Mouse (Mus musculus) ovary, postnatal 36 days (tissue): Measurements from ENCODE around the gene Mybpc2.

ENCODE experiments used
- DNase-seq: peaks from one replicate; pipeline ENCODE4 v3.0.0; 2022; ENCODE audit warnings: low spot score, mixed read lengths

Mybpc2 gene

DNA sequence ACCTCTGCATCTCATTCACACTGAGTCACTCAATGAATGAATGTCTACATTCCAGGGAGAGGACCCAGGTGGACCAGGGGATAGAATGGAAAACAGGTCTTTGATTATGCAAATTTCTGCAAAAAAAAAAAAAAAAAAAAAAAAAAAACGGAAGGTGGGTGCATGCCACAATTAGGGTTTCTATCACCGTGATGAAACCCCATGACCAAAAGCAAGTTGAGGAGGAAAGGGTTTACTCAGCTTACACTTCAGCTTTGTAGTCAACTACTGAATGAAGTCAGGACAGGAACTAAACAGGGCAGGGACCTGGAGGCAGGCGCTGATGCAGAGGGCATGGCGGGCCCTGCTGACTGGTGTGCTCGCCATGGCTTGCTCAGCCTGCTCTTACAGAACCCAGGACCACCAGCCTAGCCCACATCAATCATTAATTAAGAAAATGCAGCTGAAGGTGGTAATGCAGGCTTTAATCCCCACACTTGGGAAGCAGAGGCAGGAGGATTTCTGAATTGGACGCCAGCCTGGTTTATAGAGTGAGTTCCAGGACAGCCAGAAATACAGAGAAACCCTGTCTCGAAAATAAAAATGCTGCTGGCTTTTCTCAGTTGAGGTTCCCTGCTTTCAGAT lies 38.8 kb downstream of the Mybpc2 start:
- DNase-seq: no peak

DNA sequence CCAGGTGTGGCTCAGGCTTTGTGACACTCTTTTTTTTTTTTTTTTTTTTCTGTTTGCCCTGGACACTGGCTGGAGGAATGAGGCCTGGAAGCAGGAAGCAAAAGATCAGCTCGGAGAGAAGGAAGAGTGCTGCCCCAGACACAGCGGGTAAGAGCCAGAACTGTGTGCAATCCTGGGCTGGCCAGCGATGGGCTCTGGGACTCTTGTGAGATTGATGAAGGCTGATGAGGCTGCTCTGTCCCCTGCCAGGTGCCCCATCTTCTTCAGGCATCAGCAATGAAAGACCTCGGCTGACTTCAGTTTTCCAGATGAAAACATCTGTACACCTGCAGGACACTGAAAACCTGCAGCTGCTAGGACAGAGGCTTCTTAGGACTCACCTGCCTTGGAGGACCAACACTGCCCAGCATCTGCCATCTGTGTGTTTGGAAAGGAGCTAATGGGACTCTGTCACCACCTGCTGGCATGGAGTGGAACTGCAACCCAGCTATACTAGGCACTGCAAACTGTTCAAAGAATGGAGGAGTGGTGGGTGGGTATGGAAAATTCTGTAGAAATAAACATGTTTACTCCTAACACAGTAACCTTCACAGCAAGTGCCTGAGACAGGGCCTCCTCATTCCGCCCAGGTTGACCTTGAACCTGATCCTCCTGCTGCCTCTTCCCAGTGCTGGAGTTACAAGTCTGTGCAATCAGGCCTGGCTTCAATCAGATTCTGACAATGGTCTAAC lies 39.5 kb downstream of the Mybpc2 start:
- peak; percentile 66 for DNase-seq

DNA sequence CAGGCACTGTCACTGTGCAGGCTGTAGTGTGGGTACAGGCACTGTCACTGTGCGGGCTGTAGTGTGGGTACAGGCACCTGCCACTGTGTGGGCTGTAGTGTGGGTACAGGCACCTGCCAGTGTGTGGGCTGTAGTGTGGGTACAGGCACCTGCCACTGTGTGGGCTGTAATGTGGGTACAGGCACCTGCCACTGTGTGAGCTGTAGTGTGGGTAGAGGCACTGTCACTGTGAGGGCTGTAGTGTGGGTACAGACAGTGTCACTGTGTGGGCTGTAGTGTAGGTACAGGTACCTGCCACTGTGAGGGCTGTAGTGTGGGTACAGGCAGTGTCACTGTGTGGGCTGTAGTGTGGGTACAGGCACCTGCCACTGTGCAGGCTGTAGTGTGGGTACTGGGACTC lies 40.3 kb downstream of the Mybpc2 start:
- no peak for DNase-seq

DNA sequence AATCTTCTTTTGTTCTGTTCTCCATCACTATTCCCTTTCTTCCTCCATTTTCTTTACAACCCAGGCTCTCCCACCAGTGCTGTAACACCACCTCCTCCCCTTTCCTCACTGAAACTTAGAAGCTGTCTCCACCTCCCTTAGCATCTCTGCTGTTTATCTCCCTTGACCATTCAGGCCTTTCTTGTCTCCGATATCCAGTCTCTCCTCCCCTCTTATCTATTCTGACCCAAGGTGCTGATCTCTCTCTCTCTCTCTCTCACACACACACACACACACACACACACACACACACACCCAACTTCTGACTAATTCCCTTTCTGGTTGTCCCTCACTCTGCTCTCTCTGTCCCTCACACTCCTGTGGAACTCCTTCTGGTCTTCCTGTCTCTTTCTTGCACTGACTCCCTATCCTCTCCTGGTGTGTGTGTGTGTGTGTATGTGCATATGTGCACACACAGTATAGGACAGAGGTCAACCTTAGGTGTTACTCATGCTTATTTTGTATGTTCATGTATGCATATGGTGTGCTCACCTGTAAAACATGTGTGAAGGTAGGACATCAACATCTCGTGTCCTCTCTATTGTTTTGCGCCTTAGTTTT lies 41.5 kb downstream of the Mybpc2 start:
- no peak for DNase-seq

DNA sequence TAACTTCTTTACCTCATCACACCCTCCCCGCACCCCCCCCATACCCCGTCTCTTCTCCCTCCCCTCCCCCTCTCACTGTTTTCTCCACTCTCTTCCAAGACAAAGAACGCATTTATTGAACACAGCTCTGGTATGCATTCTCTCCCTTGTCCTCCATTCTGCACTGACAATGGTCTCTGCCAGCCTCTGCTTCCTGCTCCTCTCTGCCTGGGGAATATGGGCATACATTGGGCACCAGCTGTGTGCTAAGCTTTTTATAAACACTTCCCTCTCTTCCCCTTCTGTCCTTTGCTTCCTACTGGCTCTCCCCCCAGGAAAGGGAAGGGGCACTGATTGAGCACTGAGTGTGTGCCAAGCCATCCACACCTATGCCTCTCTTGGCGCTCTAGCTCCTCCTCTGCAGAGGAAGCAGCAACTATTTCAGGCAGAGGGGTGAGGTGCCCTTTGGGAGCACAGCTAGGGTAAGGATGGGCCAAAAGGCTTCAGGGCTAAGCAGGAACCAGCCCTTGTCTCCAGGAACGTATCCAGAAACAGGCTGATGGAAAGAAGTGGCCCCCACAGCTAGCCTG lies 49.3 kb downstream of the Mybpc2 start:
- DNase-seq: no peak

DNA sequence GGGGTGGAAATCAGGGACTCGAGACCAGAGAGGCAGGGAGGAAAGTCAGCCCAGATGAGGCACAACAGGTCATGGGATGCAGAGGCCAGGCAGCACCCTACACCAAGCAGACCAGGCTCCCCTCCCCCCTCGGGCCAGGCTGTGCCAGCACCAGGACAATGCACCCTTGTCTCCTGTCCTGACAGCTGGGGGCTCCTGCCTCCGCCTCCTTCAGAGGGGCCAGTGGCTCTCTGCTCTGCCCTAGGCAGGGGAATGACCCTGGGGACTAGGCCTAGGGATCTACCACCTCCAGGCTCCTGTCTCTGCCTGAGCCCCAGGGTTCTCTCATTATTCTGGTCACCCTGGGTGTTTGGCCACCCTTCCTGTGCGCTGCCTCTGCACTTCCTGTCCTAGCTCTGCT lies 50.0 kb downstream of the Mybpc2 start:
- no peak for DNase-seq

DNA sequence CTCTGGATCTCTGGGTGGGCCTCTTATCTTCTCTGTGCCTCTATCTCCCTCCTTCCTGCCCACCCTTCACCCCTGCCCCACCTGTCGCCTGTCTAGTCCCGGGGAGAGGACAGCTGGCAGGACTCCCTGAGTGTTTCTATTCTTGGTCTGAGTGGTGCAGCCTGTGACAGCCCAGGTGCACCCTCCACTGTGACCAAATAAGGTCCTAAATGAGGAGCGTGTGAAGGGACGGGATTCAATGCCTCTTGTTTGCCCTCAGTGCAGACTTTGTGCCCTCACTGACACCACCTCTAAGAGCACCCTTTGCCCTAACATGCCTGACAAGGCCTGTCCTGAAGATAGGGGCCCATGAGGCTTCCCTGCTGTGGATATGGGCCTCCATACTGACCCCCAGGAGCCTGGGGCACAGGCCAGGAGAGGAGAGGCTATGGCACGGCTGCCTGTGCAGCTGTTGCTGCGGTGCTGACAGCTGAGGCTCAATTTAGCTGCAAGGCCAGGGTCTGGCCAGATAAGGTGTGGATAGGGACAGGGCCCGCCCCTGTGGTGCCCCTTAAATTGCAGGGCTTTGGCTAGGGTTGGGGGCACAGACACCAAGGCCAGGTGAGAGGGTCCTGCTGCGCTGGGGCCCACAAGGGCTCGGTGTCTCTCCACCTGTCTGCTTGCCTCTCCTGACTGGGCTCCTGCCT lies 51.4 kb downstream of the Mybpc2 start:
- DNase-seq: no peak

DNA sequence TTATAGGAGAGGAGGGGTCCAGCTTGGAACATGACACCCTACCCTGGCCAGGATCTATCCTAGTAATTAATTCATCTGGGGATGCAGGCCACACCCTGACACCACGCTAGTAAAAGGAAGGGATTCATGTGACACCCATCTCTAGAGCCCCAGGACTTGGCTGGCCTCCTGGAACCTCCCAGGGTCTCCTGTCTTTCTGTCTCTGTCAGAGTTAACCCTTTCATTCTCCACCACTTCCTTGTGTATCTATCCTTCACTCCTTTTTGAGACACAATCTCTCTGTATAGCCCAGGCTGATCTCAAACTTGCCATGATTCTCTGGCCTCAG lies 51.9 kb downstream of the Mybpc2 start:
- DNase-seq: no peak

DNA sequence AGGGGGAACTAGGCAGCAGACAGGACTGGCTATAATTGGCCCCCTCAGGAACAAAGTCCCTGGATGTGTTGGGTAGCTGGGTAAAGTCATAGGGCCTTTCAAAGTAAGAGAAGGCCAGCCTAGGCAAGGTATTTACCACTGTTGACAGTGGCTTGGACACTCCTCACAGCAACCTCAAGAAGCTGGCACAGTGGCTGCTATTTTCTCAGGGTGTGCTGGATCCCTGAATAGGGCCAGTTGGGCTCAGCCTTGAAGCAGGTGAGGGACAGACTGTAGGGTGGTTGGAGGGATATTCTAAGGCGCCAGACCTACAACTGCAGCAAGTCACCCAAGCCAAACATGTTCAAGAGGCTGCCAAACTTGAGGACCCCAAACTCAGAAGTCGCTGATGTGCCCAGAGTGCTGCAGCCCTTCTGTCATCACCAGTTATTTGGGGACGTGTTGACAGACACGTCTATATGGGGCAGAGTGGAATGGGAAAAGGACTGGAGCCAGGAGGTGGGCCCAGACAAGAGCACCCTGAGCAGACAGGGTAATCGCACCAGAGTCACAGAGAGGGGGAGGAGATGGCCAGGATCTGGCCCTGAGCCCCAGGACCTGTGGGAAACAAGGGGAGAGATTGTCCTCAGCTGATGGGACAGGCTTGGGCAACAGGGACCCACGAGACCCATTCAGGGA lies 52.4 kb downstream of the Mybpc2 start:
- no peak for DNase-seq

DNA sequence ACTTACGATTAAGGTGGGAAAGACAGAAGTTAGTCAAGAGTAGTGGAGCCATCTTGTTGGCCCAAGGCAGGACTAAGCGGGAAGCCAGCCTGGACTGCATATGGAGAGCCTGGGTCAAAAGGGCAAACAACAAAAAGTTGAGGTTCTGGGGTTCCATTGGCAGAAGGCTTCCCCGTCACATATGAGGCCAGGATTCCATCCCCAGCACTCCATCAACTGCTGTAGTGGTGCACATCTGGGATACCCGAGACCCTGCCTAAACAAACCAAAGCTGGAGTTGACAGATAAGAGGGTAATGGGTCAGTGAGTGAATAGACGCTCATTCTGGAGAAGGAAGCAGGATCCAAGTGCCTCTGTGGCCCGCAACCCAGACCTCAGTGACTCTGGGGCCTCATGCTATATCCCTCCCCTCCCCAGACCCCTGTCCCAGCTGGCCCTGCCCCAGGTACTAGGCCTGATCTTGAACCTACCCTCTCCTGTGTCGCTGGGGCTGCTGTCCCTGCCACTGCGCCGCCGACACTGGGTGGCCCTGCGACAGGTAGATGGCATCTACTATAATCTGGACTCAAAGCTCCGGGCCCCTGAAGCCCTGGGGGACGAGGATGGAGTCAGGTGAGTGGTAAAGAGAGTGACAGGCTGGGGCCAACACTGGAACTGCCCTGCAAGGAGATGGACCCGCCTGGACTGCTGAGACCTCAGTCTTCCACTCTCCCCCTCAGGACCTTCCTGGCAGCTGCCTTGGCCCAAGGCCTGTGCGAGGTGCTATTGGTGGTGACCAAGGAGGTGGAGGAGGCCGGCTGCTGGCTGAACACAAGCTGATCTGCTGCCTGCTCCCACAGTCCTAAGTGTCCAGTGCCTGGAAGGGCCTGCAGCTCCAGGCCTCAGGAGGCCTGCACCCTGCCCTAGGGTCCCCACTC lies 53.5 kb downstream of the Mybpc2 start:
- DNase-seq: no peak

DNA sequence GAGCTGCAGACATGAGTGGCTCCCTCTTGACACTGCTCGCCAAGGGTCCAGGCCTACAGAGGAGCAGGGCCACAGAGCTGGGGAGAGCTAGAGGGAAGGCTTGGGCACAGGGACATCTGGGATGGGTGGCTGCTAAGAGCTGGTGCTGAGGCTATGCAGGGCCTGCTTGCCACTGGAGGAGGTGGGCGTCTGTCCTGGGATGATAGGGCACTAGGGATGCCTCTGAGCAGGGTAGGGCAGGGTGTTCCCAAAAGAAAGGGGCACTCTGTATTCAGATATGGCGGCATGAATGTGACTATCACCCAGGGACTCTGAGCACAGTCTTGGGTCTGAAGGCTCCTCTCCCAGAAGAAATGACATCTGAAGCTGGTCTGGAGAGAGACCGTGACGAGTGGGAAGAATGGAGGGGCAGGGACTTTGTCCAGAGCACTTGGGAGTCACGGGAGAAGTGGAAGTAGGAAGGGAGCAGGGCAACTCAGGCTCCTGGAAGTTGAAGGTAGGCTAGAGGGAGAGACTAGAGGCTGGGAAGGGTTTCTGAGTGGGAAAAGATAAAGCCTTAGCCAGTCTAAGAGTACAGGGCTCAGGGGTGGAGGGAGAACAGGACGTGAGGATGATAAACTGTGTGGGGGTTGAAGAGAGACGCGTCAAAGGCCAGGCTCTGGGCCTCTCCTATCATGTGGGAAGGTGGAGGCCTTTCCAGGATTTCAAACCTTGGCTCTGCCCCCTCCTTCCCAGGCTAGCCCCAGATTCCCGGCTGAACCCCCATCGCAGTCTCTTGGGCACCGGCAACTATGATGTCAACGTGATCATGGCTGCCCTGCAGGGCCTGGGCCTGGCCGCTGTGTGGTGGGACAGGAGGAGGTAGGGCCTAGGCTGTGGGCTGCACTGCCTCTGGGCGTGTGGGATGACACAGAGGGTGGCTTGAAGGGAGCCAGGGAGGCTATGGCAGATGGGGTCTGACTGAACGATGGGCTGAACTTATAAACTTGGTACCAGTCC lies 54.5 kb downstream of the Mybpc2 start:
- DNase-seq: no peak

DNA sequence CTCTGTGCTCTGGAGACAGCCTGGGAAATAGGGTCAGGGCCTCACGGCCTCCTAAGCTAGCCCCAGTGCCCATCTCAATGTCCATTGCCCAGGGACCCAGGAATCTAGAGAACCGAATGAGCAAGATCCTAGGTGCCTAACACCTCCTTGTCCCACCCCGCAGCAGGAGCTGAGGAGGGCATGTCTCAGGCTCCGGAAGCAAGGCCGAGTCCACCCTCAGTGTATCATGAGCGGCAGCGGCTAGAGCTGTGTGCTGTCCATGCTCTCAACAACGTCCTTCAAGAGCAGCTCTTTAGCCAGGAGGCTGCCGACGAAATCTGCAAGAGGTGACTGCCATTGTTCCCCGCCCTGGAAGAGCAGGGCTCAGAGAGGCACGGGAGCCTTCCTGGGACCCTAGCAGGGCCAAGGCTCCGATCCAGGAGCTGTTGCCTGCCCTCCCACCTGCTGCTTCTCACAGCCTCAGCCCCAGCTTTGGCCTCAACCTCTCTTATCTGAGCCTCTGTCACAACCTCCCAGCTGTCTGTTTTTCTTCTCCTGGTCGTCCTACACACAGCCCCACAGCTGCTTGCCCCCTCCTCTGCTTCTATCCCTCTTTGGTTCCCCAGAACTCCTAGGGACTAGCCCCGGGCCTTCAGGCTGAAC lies 55.7 kb downstream of the Mybpc2 start:
- DNase-seq: no peak

DNA sequence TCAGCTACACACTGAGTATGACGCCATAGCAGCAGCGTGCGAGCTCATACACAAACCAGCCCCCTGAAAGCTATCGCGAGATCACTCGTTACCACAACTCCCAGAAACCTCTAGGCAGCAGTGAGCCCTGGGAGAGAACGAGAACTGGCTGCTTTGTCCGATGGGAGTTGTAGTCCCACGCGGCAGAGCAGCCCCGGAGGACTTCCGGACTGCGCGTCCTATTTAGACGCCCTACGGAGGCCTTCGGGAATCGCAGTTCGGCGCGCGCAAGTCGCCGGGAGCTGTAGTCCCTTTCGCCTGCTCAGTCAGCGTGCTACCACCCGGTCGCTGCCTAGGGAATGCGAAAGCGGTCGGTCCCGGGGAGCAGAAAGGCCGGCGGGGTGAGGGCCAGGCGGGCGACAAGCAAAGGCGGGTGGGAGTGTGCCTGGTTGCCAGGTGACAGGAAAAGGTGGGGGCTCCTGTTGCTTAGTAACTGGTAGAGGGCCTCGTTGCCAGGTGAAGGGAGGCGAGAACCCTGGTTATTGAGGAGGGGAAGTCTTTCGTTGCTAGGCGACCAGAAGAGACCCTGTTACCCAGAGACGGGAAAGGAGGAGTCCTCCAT lies 56.5 kb downstream of the Mybpc2 start, which contains the start of gene Josd2:
TSS of gene Josd2 (plus strand) at position 170 of the 601 bp plus-strand sequence.
- peak; percentile 89 for DNase-seq

DNA sequence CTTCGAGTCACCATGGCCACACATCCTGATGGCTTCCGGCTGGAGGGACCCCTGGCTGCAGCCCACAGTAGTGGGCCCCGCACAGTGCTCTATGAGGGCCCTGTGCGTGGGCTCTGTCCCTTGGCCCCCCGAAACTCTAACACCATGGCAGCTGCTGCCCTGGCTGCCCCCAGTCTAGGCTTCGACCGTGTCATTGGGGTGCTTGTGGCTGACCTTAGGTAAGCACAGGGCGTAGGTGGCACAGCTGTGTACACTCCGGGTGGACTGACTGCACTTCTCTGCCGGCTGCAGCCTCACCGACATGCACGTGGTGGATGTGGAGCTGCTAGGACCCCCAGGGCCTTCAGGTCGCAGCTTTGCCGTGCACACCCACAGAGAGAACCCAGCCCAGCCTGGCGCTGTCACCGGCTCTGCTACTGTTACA lies 57.6 kb downstream of the Mybpc2 start:
- DNase-seq: no peak

DNA sequence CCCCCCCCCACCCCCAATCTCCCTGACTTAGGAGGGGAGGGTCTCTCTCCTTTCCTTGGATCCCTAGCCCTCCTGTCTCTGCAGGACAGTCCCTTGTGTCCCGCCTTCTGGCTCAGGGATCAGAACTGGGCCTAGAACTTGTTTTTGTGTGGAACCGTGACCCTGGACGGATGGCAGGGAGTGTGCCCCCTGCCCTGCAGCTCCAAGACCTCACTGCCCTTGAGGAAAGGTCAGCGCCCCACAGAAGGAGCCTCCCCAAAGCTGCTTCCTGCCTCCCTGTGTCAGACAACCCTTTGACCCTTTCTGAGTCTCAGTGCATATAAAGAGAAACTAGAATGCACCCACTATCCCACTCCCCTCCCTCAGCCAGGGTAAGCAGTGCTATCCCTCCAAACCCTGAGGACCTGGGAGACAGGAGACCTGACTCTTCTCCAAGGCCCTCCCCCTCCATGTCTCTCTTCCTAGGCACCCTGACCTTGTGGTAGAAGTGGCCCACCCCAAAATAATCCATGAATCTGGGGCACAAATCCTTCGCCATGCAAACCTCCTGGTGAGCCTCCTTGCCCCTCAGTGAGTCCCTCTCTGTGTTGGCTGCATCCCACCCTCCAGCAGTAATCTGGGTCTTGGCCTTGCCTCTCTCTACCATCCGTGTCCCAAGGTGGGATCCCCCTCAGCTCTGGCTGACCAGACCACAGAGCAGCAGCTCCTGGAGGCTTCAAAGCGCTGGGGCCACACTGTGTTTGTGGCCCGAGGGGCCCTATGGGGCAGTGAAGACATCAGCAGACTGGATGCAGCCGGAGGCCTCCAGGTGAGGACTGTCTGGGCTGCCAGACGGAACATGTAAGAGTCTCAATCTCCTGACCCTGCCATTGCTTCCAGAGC lies 58.2 kb downstream of the Mybpc2 start:
- no peak for DNase-seq

DNA sequence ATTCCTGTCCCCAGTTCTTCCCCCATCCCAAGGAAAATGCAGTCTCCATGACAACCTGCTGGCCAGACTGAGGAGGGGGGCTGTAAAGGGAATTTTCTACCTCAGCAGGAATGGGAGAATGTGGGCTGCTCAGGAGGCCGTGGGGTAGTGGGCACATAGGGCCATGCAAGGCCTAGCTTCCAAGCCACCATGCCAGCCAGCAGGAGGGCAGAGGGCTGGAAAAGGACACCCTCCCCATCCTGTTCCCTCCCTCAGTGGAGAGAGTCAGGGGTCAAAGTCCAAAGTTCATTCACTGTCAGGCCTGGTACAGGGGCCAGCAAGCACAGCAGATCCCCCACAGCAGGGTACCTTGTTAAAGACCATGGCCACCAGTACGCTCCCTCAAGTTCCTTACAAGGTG lies 59.3 kb downstream of the Mybpc2 start, which contains the start of gene Aspdh:
TSS of gene Aspdh (plus strand) at position 281 of the 400 bp plus-strand sequence.
- no peak for DNase-seq

DNA sequence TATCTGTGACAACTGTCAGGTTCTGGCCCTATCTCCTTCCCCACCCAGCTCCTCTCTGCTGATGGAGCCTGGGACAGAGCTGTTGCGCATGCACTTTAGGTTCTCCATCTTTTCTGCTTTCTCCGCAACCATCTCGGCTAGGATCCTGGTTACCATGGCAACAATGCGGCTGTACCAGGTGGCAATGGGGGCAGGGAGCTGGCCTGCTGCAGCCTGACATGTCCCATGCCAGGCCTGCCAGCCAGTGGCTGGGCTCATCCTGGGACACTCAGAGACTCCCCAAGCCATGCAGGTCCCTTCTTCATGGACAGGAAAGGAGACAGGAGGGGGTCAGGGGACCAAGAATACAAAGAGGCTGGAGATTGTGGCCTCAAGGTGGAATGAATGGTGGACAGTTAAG lies 59.9 kb downstream of the Mybpc2 start:
- DNase-seq: no peak
